Mouse (Mus musculus): Measurements from ENCODE around the gene Col25a1. TPM values are rescaled to one million over a fixed set of nuclear protein-coding genes. Genes with fewer than 3 reads are reported as not detected.
A peak's percentile ranks its signal among the peaks of the same experiment; 100 is the strongest.

The Col25a1 gene
- polyA plus RNA-seq, 1 experiment, result 2.8 TPM

DNA sequence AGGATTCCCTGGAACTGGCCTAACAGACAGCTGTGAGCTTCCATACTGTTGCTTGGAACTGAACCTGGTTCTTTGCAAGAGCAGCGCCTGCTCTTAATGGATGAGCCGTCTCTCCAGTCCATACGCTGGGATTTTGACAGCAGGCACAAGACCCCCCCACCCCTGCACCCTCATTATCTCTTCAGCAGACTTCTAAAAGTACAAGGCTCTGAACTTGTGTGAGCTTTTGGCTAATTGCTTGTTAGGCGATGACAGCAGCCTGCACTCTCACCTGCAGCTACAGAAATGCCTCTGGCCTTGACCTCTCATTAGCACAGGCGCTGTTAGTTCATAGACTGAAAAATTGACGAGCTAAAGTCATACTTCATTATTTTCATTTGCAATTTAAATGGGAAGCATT lies 14.4 kb upstream of the Col25a1 start:
- H3K27me3 ChIP-seq (ENCODE audit: control insufficient read depth, insufficient read depth, insufficient read length), result no peaks in the 10 kb centered on the region
- H3K36me3 ChIP-seq (ENCODE audit: control insufficient read depth, insufficient read depth), result no peaks in the 10 kb centered on the region
- no peak overlapping the region for H3K4me3 ChIP-seq
- H3K4me2 ChIP-seq (ENCODE audit: low read depth), result no peak overlapping the region
- H3K79me2 ChIP-seq (ENCODE audit: control insufficient read depth, insufficient read depth), result no peaks in the 10 kb centered on the region
- H3ac ChIP-seq (ENCODE audit: control insufficient read depth, insufficient read length), result no peak overlapping the region
- TF ChIP-seq MYOG (IDR thresholded peaks at IDR 0.05; ENCODE audit: control insufficient read depth in 1 of 3, insufficient read depth in 1 of 3, insufficient read length in 2 of 3, low read depth in 2 of 3) (no peak), TCF12 (IDR thresholded peaks at IDR 0.05; ENCODE audit: insufficient read depth, poor library complexity, severe bottlenecking) (no peak), USF1 (IDR thresholded peaks at IDR 0.05; ENCODE audit: low read depth) (no peak), CEBPB (IDR thresholded peaks at IDR 0.05; ENCODE audit: insufficient read depth, poor library complexity, severe bottlenecking) (no peak), MAX (IDR thresholded peaks at IDR 0.05; ENCODE audit: low read depth) (no peak), REST (IDR thresholded peaks at IDR 0.05; ENCODE audit: insufficient read depth, insufficient read length) (no peak), TCF3 (IDR thresholded peaks at IDR 0.05; ENCODE audit: insufficient read length, low read depth) (no peak), MYOD1 (IDR thresholded peaks at IDR 0.05; ENCODE audit: control insufficient read depth in 1 of 3, insufficient read length in 2 of 3, low read depth in 2 of 3) (no peak), POLR2A (IDR thresholded peaks at IDR 0.05; ENCODE audit: insufficient read length, low read depth) (no peak), POLR2AphosphoS2 (IDR thresholded peaks at IDR 0.05; ENCODE audit: insufficient read length, low read depth) (no peak), SRF (IDR thresholded peaks at IDR 0.05; ENCODE audit: control insufficient read depth, insufficient read length, low read depth) (no peak), E2F4 (IDR thresholded peaks at IDR 0.05; ENCODE audit: insufficient read depth) (no peak)

GRCm38 (mm10) chr3:130127840-130128239 lies 3.5 kb upstream of the Col25a1 start:
- Histone ChIP-seq H3K79me2 (ENCODE audit: control insufficient read depth, insufficient read depth) (no peaks in the 10 kb centered on the region), H3K36me3 (ENCODE audit: control insufficient read depth, insufficient read depth) (no peaks in the 10 kb centered on the region), H3K27me3 (ENCODE audit: control insufficient read depth, insufficient read depth, insufficient read length) (no peaks in the 10 kb centered on the region), H3ac (ENCODE audit: control insufficient read depth, insufficient read length) (no peak overlapping the region), H3K4me2 (ENCODE audit: low read depth) (no peak overlapping the region), H3K4me3 (no peak overlapping the region)
- TF ChIP-seq TCF12 (IDR thresholded peaks at IDR 0.05; ENCODE audit: insufficient read depth, poor library complexity, severe bottlenecking) (peak; percentile 49), MYOG (IDR thresholded peaks at IDR 0.05; ENCODE audit: control insufficient read depth in 1 of 3, insufficient read depth in 1 of 3, insufficient read length in 2 of 3, low read depth in 2 of 3) (peak in 2 of 3 experiments; percentile 23 to 84), MYOD1 (IDR thresholded peaks at IDR 0.05; ENCODE audit: control insufficient read depth in 1 of 3, insufficient read length in 2 of 3, low read depth in 2 of 3) (peak in 2 of 3 experiments; percentile 53 to 74), TCF3 (IDR thresholded peaks at IDR 0.05; ENCODE audit: insufficient read length, low read depth) (no peak)

- Histone ChIP-seq H3K4me2 (ENCODE audit: low read depth) (no peak overlapping the region), H3K36me3 (ENCODE audit: control insufficient read depth, insufficient read depth) (no peaks in the 10 kb centered on the region), H3ac (ENCODE audit: control insufficient read depth, insufficient read length) (no peak overlapping the region), H3K27me3 (ENCODE audit: control insufficient read depth, insufficient read depth, insufficient read length) (no peaks in the 10 kb centered on the region), H3K4me3 (no peak overlapping the region), H3K79me2 (ENCODE audit: control insufficient read depth, insufficient read depth) (no peaks in the 10 kb centered on the region)
- TF ChIP-seq SRF (IDR thresholded peaks at IDR 0.05; ENCODE audit: control insufficient read depth, insufficient read length, low read depth), result no peak
Measured at GRCm38 (mm10) chr3:130128564-130128963, 2.7 kb upstream of the Col25a1 start.

DNA sequence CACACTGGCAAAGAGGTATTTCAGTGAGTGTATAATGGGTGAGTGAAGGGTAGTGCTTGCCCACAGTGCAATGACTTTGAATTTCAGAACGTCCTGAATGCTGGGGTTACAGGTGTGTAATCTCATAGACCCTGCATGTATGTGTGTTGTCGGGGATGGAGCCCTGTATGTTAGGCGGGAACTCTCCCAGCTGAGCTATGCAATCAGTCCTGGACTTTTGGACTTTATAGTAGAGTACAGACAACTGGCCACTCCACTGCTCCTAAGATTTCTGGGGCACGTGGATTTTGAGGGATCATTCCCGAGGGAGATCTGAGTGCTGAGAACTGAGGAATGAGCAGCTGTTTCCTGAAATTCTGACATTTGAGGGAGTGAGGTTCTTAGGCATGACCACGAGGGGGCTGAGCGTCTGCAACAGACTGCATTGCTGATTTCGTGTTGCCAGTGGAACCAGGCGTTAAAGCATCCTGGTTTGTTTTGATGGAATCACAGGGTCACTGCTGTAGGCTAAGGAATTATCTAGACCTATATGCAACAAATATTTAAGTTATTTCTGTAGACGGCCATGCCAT lies 1.6 kb upstream of the Col25a1 start:
- Histone ChIP-seq H3ac (ENCODE audit: control insufficient read depth, insufficient read length) (no peak overlapping the region), H3K4me3 (no peak overlapping the region), H3K4me2 (ENCODE audit: low read depth) (no peak overlapping the region), H3K27me3 (ENCODE audit: control insufficient read depth, insufficient read depth, insufficient read length) (no peaks in the 10 kb centered on the region), H3K79me2 (ENCODE audit: control insufficient read depth, insufficient read depth) (no peaks in the 10 kb centered on the region), H3K36me3 (ENCODE audit: control insufficient read depth, insufficient read depth) (no peaks in the 10 kb centered on the region)
- TF ChIP-seq MYOG (IDR thresholded peaks at IDR 0.05; ENCODE audit: control insufficient read depth in 1 of 3, insufficient read depth in 1 of 3, insufficient read length in 2 of 3, low read depth in 2 of 3) (peak in 1 of 3 experiments; percentile 43), SRF (IDR thresholded peaks at IDR 0.05; ENCODE audit: control insufficient read depth, insufficient read length, low read depth) (no peak), USF1 (IDR thresholded peaks at IDR 0.05; ENCODE audit: low read depth) (no peak), POLR2A (IDR thresholded peaks at IDR 0.05; ENCODE audit: insufficient read length, low read depth) (no peak), TCF3 (IDR thresholded peaks at IDR 0.05; ENCODE audit: insufficient read length, low read depth) (no peak), MAX (IDR thresholded peaks at IDR 0.05; ENCODE audit: low read depth) (no peak), MYOD1 (IDR thresholded peaks at IDR 0.05; ENCODE audit: control insufficient read depth in 1 of 3, insufficient read length in 2 of 3, low read depth in 2 of 3) (peak in 2 of 3 experiments; percentile 35 to 59), TCF12 (IDR thresholded peaks at IDR 0.05; ENCODE audit: insufficient read depth, poor library complexity, severe bottlenecking) (no peak), REST (IDR thresholded peaks at IDR 0.05; ENCODE audit: insufficient read depth, insufficient read length) (no peak)

DNA sequence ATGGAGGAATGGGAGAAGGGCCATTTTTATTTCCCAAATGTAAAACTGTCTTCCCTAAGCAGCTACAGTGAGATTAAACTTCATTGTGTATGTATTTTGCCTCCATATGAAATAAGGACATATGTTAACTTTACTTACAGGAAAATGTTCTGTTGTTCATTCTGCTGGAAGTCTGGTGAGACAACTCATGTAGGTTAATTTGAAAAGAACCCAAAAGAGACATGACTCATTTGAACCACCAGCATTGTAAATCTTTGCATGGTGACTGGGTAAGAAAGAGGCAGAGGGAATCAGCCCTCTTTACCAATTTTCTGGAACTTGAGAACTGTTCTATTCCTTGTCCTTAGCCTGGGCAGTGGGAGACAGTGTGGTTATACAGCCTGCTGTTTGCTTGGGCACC lies 5.9 kb downstream of the Col25a1 start:
- Histone ChIP-seq H3K79me2 (ENCODE audit: control insufficient read depth, insufficient read depth) (no peaks in the 10 kb centered on the region), H3K4me2 (ENCODE audit: low read depth) (no peak overlapping the region), H3ac (ENCODE audit: control insufficient read depth, insufficient read length) (no peak overlapping the region), H3K36me3 (ENCODE audit: control insufficient read depth, insufficient read depth) (no peaks in the 10 kb centered on the region), H3K4me3 (no peak overlapping the region), H3K27me3 (ENCODE audit: control insufficient read depth, insufficient read depth, insufficient read length) (no peaks in the 10 kb centered on the region)
- no peak for TF ChIP-seq USF1 (IDR thresholded peaks at IDR 0.05; ENCODE audit: low read depth)
- TF ChIP-seq E2F4 (IDR thresholded peaks at IDR 0.05; ENCODE audit: insufficient read depth), result no peak
- no peak for TF ChIP-seq REST (IDR thresholded peaks at IDR 0.05; ENCODE audit: insufficient read depth, insufficient read length)
- no peak for TF ChIP-seq TCF3 (IDR thresholded peaks at IDR 0.05; ENCODE audit: insufficient read length, low read depth)
- no peak for TF ChIP-seq MYOD1 (IDR thresholded peaks at IDR 0.05; ENCODE audit: control insufficient read depth in 1 of 3, insufficient read length in 2 of 3, low read depth in 2 of 3)
- no peak for TF ChIP-seq TCF12 (IDR thresholded peaks at IDR 0.05; ENCODE audit: insufficient read depth, poor library complexity, severe bottlenecking)
- TF ChIP-seq MAX (IDR thresholded peaks at IDR 0.05; ENCODE audit: low read depth), result no peak
- TF ChIP-seq POLR2AphosphoS2 (IDR thresholded peaks at IDR 0.05; ENCODE audit: insufficient read length, low read depth), result no peak
- no peak for TF ChIP-seq POLR2A (IDR thresholded peaks at IDR 0.05; ENCODE audit: insufficient read length, low read depth)
- TF ChIP-seq CEBPB (IDR thresholded peaks at IDR 0.05; ENCODE audit: insufficient read depth, poor library complexity, severe bottlenecking), result no peak
